Mouse (Mus musculus): ENCODE measurements around the gene 5330417C22Rik.

DNA sequence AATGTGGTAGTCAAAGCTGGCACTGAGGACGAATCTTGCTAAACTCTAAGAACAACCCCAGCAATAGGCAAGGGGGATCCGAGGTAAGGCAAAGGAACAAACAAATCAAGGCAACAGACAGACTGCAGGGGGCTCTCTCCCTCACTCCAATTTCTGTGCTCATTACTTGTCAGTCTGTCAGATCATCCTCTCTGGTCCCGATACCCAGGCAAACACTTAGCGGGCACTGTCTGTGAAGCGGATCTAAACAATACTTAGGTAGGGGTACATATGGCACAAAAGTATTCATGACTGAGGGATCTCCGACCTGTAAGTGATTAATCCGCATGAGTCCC is 100.0 kb downstream of the 5330417C22Rik start:
- TF ChIP-seq CTCF (IDR thresholded peaks at IDR 0.05; ENCODE audit: control insufficient read depth, insufficient read depth, insufficient read length) (no peak), MYOD1 (IDR thresholded peaks at IDR 0.05; ENCODE audit: control insufficient read depth, insufficient read length, low read depth) (no peak), FOSL1 (IDR thresholded peaks at IDR 0.05; ENCODE audit: insufficient read depth, low read length, poor library complexity, severe bottlenecking) (no peak), MAX (IDR thresholded peaks at IDR 0.05) (no peak), USF1 (IDR thresholded peaks at IDR 0.05; ENCODE audit: low read depth) (no peak), CEBPB (IDR thresholded peaks at IDR 0.05; ENCODE audit: low read depth) (no peak), MYOG (IDR thresholded peaks at IDR 0.05; ENCODE audit: control insufficient read depth, extremely low read depth, insufficient read length) (no peak)
